Mouse (Mus musculus): ENCODE measurements around the gene Kat2b. TPM values are rescaled to one million over a fixed set of nuclear protein-coding genes. Genes with fewer than 3 reads are reported as not detected.

Gene Kat2b
- polyA plus RNA-seq, 1 experiment from 2014 or later, result 5.1 TPM

Other genes with a start within 250 kb of the Kat2b start
- 0.39 and 0.48 TPM in 2 replicates for gene Efhb, start 103.5 kb upstream of the Kat2b start, polyA plus RNA-seq (2015; fragmentation: Nextera tagmentation; extraction: Ambion mirVana)
- 78.6 and 81.9 TPM in 2 replicates for gene Rab5a, start 87.6 kb upstream of the Kat2b start, polyA plus RNA-seq (2015; fragmentation: Nextera tagmentation; extraction: Ambion mirVana)
- 0.22 and 0.31 TPM in 2 replicates for gene Pp2d1, start 27.4 kb upstream of the Kat2b start, polyA plus RNA-seq (2015; fragmentation: Nextera tagmentation; extraction: Ambion mirVana)
- gene Sgo1, start 122.5 kb downstream of the Kat2b start, polyA plus RNA-seq (2015; fragmentation: Nextera tagmentation; extraction: Ambion mirVana), result 37.7 and 43.8 TPM in 2 replicates